Mouse (Mus musculus): ENCODE results near the gene Arhgef15. TPM values are rescaled to one million over a fixed set of nuclear protein-coding genes. Genes with fewer than 3 reads are reported as not detected.
A peak's percentile ranks its signal among the peaks of the same experiment; 100 is the strongest.

The Arhgef15 gene
- polyA plus RNA-seq, 1 experiment from 2014 or later = 6.3 TPM

- DNase-seq (ENCODE audit: low spot score) = peak; percentile 90
- H3K9me3 ChIP-seq (replicated peaks; ENCODE audit: control insufficient read depth, low read length) = no peaks in the 10 kb centered on the region
- H3K9ac ChIP-seq (ENCODE audit: low read length) = no peak overlapping the region
- no peak overlapping the region for H3K4me3 ChIP-seq (ENCODE audit: low read depth, low read length)
- 79% methylated on average over 8 of the region's 8 CpGs for WGBS
- H3K4me2 ChIP-seq (ENCODE audit: low read length) = no peak overlapping the region
- no peaks in the 10 kb centered on the region for H3K27me3 ChIP-seq (replicated peaks; ENCODE audit: control insufficient read depth, insufficient read depth, low read length)
- H3K4me1 ChIP-seq (ENCODE audit: control insufficient read depth, insufficient read depth, low read length) = peaks cover 5% of the 10 kb centered on the region; the same call in 1 of the 2 replicates
- H3K36me3 ChIP-seq (ENCODE audit: control insufficient read depth, insufficient read depth, low read length) = peaks cover 56% of the 10 kb centered on the region
- ATAC-seq = no peak
- no peak overlapping the region for H3K27ac ChIP-seq (ENCODE audit: low read depth, low read length)
Measured at GRCm38 (mm10) chr11:68904375-68905137, 52.7 kb downstream of the Arhgef15 start.

GRCm38 (mm10) chr11:68903775-68904174, 53.5 kb downstream of the Arhgef15 start:
- H3K4me3 ChIP-seq (ENCODE audit: low read depth, low read length) = no peak overlapping the region
- H3K9me3 ChIP-seq (replicated peaks; ENCODE audit: control insufficient read depth, low read length) = no peaks in the 10 kb centered on the region
- 96% methylated on average over 2 of the region's 2 CpGs for WGBS
- DNase-seq (ENCODE audit: low spot score) = no peak
- H3K9ac ChIP-seq (ENCODE audit: low read length) = no peak overlapping the region
- peaks cover 56% of the 10 kb centered on the region for H3K36me3 ChIP-seq (ENCODE audit: control insufficient read depth, insufficient read depth, low read length)
- no peak overlapping the region for H3K4me2 ChIP-seq (ENCODE audit: low read length)
- no peak for ATAC-seq
- peaks cover 5% of the 10 kb centered on the region; the same call in 1 of the 2 replicates for H3K4me1 ChIP-seq (ENCODE audit: control insufficient read depth, insufficient read depth, low read length)
- no peaks in the 10 kb centered on the region for H3K27me3 ChIP-seq (replicated peaks; ENCODE audit: control insufficient read depth, insufficient read depth, low read length)
- H3K27ac ChIP-seq (ENCODE audit: low read depth, low read length) = no peak overlapping the region

- H3K27me3 ChIP-seq (replicated peaks; ENCODE audit: control insufficient read depth, insufficient read depth, low read length) = no peaks in the 10 kb centered on the region
- ATAC-seq = no peak
- peak overlapping the region; percentile 96 for H3K9ac ChIP-seq (ENCODE audit: low read length)
- peak overlapping the region; percentile 58 for H3K4me2 ChIP-seq (ENCODE audit: low read length)
- peaks cover 55% of the 10 kb centered on the region for H3K36me3 ChIP-seq (ENCODE audit: control insufficient read depth, insufficient read depth, low read length)
- no peak for DNase-seq (ENCODE audit: low spot score)
- peak overlapping the region; percentile 66 for H3K4me3 ChIP-seq (ENCODE audit: low read depth, low read length)
- no peaks in the 10 kb centered on the region for H3K9me3 ChIP-seq (replicated peaks; ENCODE audit: control insufficient read depth, low read length)
- 85% methylated on average over 5 of the region's 5 CpGs for WGBS
- H3K4me1 ChIP-seq (ENCODE audit: control insufficient read depth, insufficient read depth, low read length) = peaks cover 5% of the 10 kb centered on the region; the same call in 1 of the 2 replicates
- no peak overlapping the region for H3K27ac ChIP-seq (ENCODE audit: low read depth, low read length)
Measured at GRCm38 (mm10) chr11:68902823-68903222, 54.5 kb downstream of the Arhgef15 start.

- no peak for DNase-seq (ENCODE audit: low spot score)
- peak overlapping the region; percentile 58 for H3K4me2 ChIP-seq (ENCODE audit: low read length)
- peaks cover 5% of the 10 kb centered on the region; the same call in 1 of the 2 replicates for H3K4me1 ChIP-seq (ENCODE audit: control insufficient read depth, insufficient read depth, low read length)
- H3K9ac ChIP-seq (ENCODE audit: low read length) = peak overlapping the region; percentile 96
- H3K9me3 ChIP-seq (replicated peaks; ENCODE audit: control insufficient read depth, low read length) = no peaks in the 10 kb centered on the region
- ATAC-seq = no peak
- WGBS = 3% methylated on average over 11 of the region's 11 CpGs
- no peak overlapping the region for H3K27ac ChIP-seq (ENCODE audit: low read depth, low read length)
- H3K4me3 ChIP-seq (ENCODE audit: low read depth, low read length) = peak overlapping the region; percentile 66
- H3K27me3 ChIP-seq (replicated peaks; ENCODE audit: control insufficient read depth, insufficient read depth, low read length) = no peaks in the 10 kb centered on the region
- peaks cover 50% of the 10 kb centered on the region for H3K36me3 ChIP-seq (ENCODE audit: control insufficient read depth, insufficient read depth, low read length)
Measured at GRCm38 (mm10) chr11:68902367-68902766, 54.9 kb downstream of the Arhgef15 start.

- no peak for ATAC-seq
Measured at GRCm38 (mm10) chr11:68902047-68902364, 55.3 kb downstream of the Arhgef15 start.

GRCm38 (mm10) chr11:68901351-68902046, 55.8 kb downstream of the Arhgef15 start, which contains the start of gene Rpl26:
Gene Rpl26, plus strand, starts transcription at chr11:68901583.
- H3K9me3 ChIP-seq (replicated peaks; ENCODE audit: control insufficient read depth, low read length) = no peaks in the 10 kb centered on the region
- peaks cover 42% of the 10 kb centered on the region for H3K36me3 ChIP-seq (ENCODE audit: control insufficient read depth, insufficient read depth, low read length)
- H3K27me3 ChIP-seq (replicated peaks; ENCODE audit: control insufficient read depth, insufficient read depth, low read length) = no peaks in the 10 kb centered on the region
- H3K4me3 ChIP-seq (ENCODE audit: low read depth, low read length) = peak within 1 kb of the TSS; percentile 66
- H3K27ac ChIP-seq (ENCODE audit: low read depth, low read length) = peak within 1 kb of the TSS; percentile 90
- WGBS = under 1% methylated on average over 52 of the region's 52 CpGs
- H3K4me1 ChIP-seq (ENCODE audit: control insufficient read depth, insufficient read depth, low read length) = peaks cover 5% of the 10 kb centered on the region; the same call in 1 of the 2 replicates
- H3K9ac ChIP-seq (ENCODE audit: low read length) = peak within 1 kb of the TSS; percentile 96
- DNase-seq (ENCODE audit: low spot score) = peak; percentile 99
- H3K4me2 ChIP-seq (ENCODE audit: low read length) = peak within 1 kb of the TSS; percentile 60
- ATAC-seq = peak; percentile 89

More at GRCm38 (mm10) chr11:68902047-68902364, 55.3 kb downstream of the Arhgef15 start:
- H3K9me3 ChIP-seq (replicated peaks; ENCODE audit: control insufficient read depth, low read length) = no peaks in the 10 kb centered on the region
- H3K4me2 ChIP-seq (ENCODE audit: low read length) = peak overlapping the region; percentile 58
- H3K36me3 ChIP-seq (ENCODE audit: control insufficient read depth, insufficient read depth, low read length) = peaks cover 47% of the 10 kb centered on the region
- under 1% methylated on average over 10 of the region's 10 CpGs for WGBS
- no peak for DNase-seq (ENCODE audit: low spot score)
- H3K4me3 ChIP-seq (ENCODE audit: low read depth, low read length) = peak overlapping the region; percentile 66
- H3K27me3 ChIP-seq (replicated peaks; ENCODE audit: control insufficient read depth, insufficient read depth, low read length) = no peaks in the 10 kb centered on the region
- peaks cover 5% of the 10 kb centered on the region; the same call in 1 of the 2 replicates for H3K4me1 ChIP-seq (ENCODE audit: control insufficient read depth, insufficient read depth, low read length)
- H3K27ac ChIP-seq (ENCODE audit: low read depth, low read length) = peak overlapping the region; percentile 90; the same call in 1 of the 2 replicates
- peak overlapping the region; percentile 96 for H3K9ac ChIP-seq (ENCODE audit: low read length)

- no peak for DNase-seq (ENCODE audit: low spot score)
- H3K4me1 ChIP-seq (ENCODE audit: control insufficient read depth, insufficient read depth, low read length) = peaks cover 5% of the 10 kb centered on the region; the same call in 1 of the 2 replicates
- no peaks in the 10 kb centered on the region for H3K9me3 ChIP-seq (replicated peaks; ENCODE audit: control insufficient read depth, low read length)
- H3K27ac ChIP-seq (ENCODE audit: low read depth, low read length) = no peak overlapping the region
- WGBS = 29% methylated on average over 31 of the region's 31 CpGs
- H3K4me2 ChIP-seq (ENCODE audit: low read length) = peak overlapping the region; percentile 60
- H3K9ac ChIP-seq (ENCODE audit: low read length) = peak overlapping the region; percentile 52
- H3K4me3 ChIP-seq (ENCODE audit: low read depth, low read length) = peak overlapping the region; percentile 66
- H3K27me3 ChIP-seq (replicated peaks; ENCODE audit: control insufficient read depth, insufficient read depth, low read length) = no peaks in the 10 kb centered on the region
- peak; percentile 24; the same call in 1 of the 2 replicates for ATAC-seq
- H3K36me3 ChIP-seq (ENCODE audit: control insufficient read depth, insufficient read depth, low read length) = peaks cover 35% of the 10 kb centered on the region
Measured at GRCm38 (mm10) chr11:68900519-68901350, 56.5 kb downstream of the Arhgef15 start.

- Histone ChIP-seq H3K4me3 (ENCODE audit: low read depth, low read length) (no peak overlapping the region), H3K27ac (ENCODE audit: low read depth, low read length) (no peak overlapping the region), H3K36me3 (ENCODE audit: control insufficient read depth, insufficient read depth, low read length) (peaks cover 25% of the 10 kb centered on the region), H3K9ac (ENCODE audit: low read length) (no peak overlapping the region), H3K4me1 (ENCODE audit: control insufficient read depth, insufficient read depth, low read length) (peaks cover 5% of the 10 kb centered on the region; the same call in 1 of the 2 replicates), H3K27me3 (replicated peaks; ENCODE audit: control insufficient read depth, insufficient read depth, low read length) (no peaks in the 10 kb centered on the region), H3K4me2 (ENCODE audit: low read length) (no peak overlapping the region), H3K9me3 (replicated peaks; ENCODE audit: control insufficient read depth, low read length) (no peaks in the 10 kb centered on the region)
- no peak for DNase-seq (ENCODE audit: low spot score)
- ATAC-seq = no peak
- 89% methylated on average over 8 of the region's 8 CpGs for WGBS
Measured at GRCm38 (mm10) chr11:68899815-68900214, 57.5 kb downstream of the Arhgef15 start.

Measured in forebrain, embryonic 14.5 days (tissue).